Mouse (Mus musculus) megakaryocyte, embryonic 14.5 days (primary cell): ENCODE measurements around the gene Adarb1.

Experiments used
- FLI1 ChIP-seq: IDR thresholded peaks from 2 replicates; pipeline ENCODE4 v1.6.1; 2012; ENCODE audit warnings: low read length, inconsistent platforms, mixed read lengths
- GATA1 ChIP-seq: IDR thresholded peaks from 3 replicates; pipeline ENCODE4 v1.6.1; 2012; ENCODE audit warnings: mixed read lengths, low read length, inconsistent platforms, borderline replicate concordance

- TF ChIP-seq FLI1 (no peak), GATA1 (no peak)
These were observed 49.3 kb upstream of the Adarb1 start for GRCm38 (mm10) chr10:77467407-77467806.
